Mouse (Mus musculus): ENCODE data around the gene Efhb. TPM values are rescaled to one million over a fixed set of nuclear protein-coding genes. Genes with fewer than 3 reads are reported as not detected.

Gene Efhb
- 1.1 and 1.3 TPM in 2 replicates for polyA plus RNA-seq (2012; rRNA removed)

GRCm38 (mm10) chr17:53462603-53463495, at the start of gene Efhb:
Gene Efhb, minus strand, starts transcription at chr17:53463321.

GRCm38 (mm10) chr17:53478858-53479603, 15.9 kb upstream of the Efhb start, which contains the start of gene Rab5a:
Gene Rab5a, plus strand, starts transcription at chr17:53479234.

Other genes with a start within 250 kb of the Efhb start
- 59.9 and 65.1 TPM in 2 replicates for gene Rab5a, start 15.9 kb upstream of the Efhb start, polyA plus RNA-seq (2012; rRNA removed)
- gene Pp2d1, start 76.1 kb upstream of the Efhb start, polyA plus RNA-seq (2012; rRNA removed): 0.02 TPM in 1 of 2 replicates, not detected in the other
- gene Kat2b, start 103.5 kb upstream of the Efhb start, polyA plus RNA-seq (2012; rRNA removed): 11.4 and 11.6 TPM in 2 replicates
- gene Sgo1, start 226.0 kb upstream of the Efhb start, polyA plus RNA-seq (2012; rRNA removed): 9.0 and 12.2 TPM in 2 replicates

Data from central nervous system, embryonic 14 days (tissue).